8 mouse cellular contexts compared by ENCODE assay signal in genomic region chr6:58831232-58832009, GRCm38 (mm10). TPM values are rescaled to one million over a fixed set of nuclear protein-coding genes. Genes with fewer than 3 reads are reported as not detected.
DNase-seq lines count a peak whose midpoint lies in the region; ATAC-seq and TF ChIP-seq lines count a peak whose summit lies in the region.

Gene Herc3, plus strand, starts transcription at chr6:58831465.

- no peak; the same call in none of the 2 replicates for TF ChIP-seq POLR2A in olfactory bulb, adult 2 months (IDR thresholded peaks at IDR 0.05; ENCODE audit: insufficient read depth, low read depth, low read length)

- no peaks in the 10 kb centered on the region for H3K36me3 ChIP-seq in forebrain, embryonic 13.5 days (ENCODE audit: poor library complexity, severe bottlenecking)
- no peaks in the 10 kb centered on the region for H3K36me3 ChIP-seq in heart, postnatal 0 days (replicated peaks; ENCODE audit: control insufficient read depth, insufficient read depth, low read length)
- H3K36me3 ChIP-seq in lung, embryonic 14.5 days (ENCODE audit: insufficient read depth): no peaks in the 10 kb centered on the region

- TF ChIP-seq CTCF in heart, postnatal 0 days (IDR thresholded peaks at IDR 0.05; ENCODE audit: low read depth): no peak
- TF ChIP-seq CTCF in lung, embryonic 14.5 days (IDR thresholded peaks at IDR 0.05; ENCODE audit: low read depth): no peak
- TF ChIP-seq CTCF in olfactory bulb, adult 2 months (IDR thresholded peaks at IDR 0.05; ENCODE audit: insufficient read depth, low read depth, low read length): no peak

- no peak for TF ChIP-seq EP300 in heart, postnatal 0 days (IDR thresholded peaks at IDR 0.05; ENCODE audit: low read depth)

- H3K27me3 ChIP-seq in forebrain, embryonic 13.5 days: no peaks in the 10 kb centered on the region
- H3K27me3 ChIP-seq in heart, postnatal 0 days (ENCODE audit: control insufficient read depth, insufficient read depth, low read length): no peaks in the 10 kb centered on the region
- H3K27me3 ChIP-seq in lung, embryonic 14.5 days (ENCODE audit: insufficient read depth, low read length): no peaks in the 10 kb centered on the region

- peak within 1 kb of the TSS; percentile 80 for H3K27ac ChIP-seq in forebrain, embryonic 13.5 days
- peak within 1 kb of the TSS; percentile 93 for H3K27ac ChIP-seq in heart, postnatal 0 days (ENCODE audit: low read depth)
- peak within 1 kb of the TSS; percentile 86 for H3K27ac ChIP-seq in lung, embryonic 14.5 days (ENCODE audit: low read depth)
- peak within 1 kb of the TSS; percentile 24; the same call in 1 of the 2 replicates for H3K27ac ChIP-seq in olfactory bulb, adult 2 months (ENCODE audit: insufficient read depth, low read depth, low read length)

- under 1% methylated on average over 49 of the region's 83 CpGs for WGBS in forebrain, embryonic 13.5 days
- WGBS in heart, postnatal 0 days: 1% methylated on average over 72 of the region's 83 CpGs
- WGBS in lung, embryonic 14.5 days: 1% methylated on average over 81 of the region's 83 CpGs
- 1% methylated on average over 81 of the region's 83 CpGs for WGBS in olfactory bulb, adult 2 months

- H3K9ac ChIP-seq in forebrain, embryonic 13.5 days: peak within 1 kb of the TSS; percentile 82
- H3K9ac ChIP-seq in heart, postnatal 0 days (replicated peaks; ENCODE audit: low read depth, low read length): peak within 1 kb of the TSS; percentile 71
- peak within 1 kb of the TSS; percentile 70 for H3K9ac ChIP-seq in lung, embryonic 14.5 days

- peak within 1 kb of the TSS; percentile 82 for H3K4me3 ChIP-seq in forebrain, embryonic 13.5 days
- peak within 1 kb of the TSS; percentile 95 for H3K4me3 ChIP-seq in heart, postnatal 0 days (ENCODE audit: low read depth, low read length)
- peak within 1 kb of the TSS; percentile 73 for H3K4me3 ChIP-seq in lung, embryonic 14.5 days (ENCODE audit: low read depth, low read length)
- peak within 1 kb of the TSS; percentile 90 for H3K4me3 ChIP-seq in olfactory bulb, adult 2 months (ENCODE audit: insufficient read depth, low read depth, low read length)

- H3K4me1 ChIP-seq in forebrain, embryonic 13.5 days: peaks cover 15% of the 10 kb centered on the region; the same call in 1 of the 2 replicates
- H3K4me1 ChIP-seq in heart, postnatal 0 days (ENCODE audit: control insufficient read depth, insufficient read depth): no peaks in the 10 kb centered on the region
- H3K4me1 ChIP-seq in lung, embryonic 14.5 days (ENCODE audit: insufficient read depth): no peaks in the 10 kb centered on the region
- H3K4me1 ChIP-seq in olfactory bulb, adult 2 months (ENCODE audit: control insufficient read depth, insufficient read depth, low read length): peaks cover 4% of the 10 kb centered on the region; the same call in 1 of the 2 replicates

- H3K4me2 ChIP-seq in forebrain, embryonic 13.5 days: peak within 1 kb of the TSS; percentile 86
- H3K4me2 ChIP-seq in heart, postnatal 0 days (ENCODE audit: low read depth, low read length): peak within 1 kb of the TSS; percentile 97
- peak within 1 kb of the TSS; percentile 76 for H3K4me2 ChIP-seq in lung, embryonic 14.5 days

- ATAC-seq in forebrain, embryonic 13.5 days: peak; percentile 92
- ATAC-seq in heart, postnatal 0 days (ENCODE audit: insufficient read depth, low read depth): peak; percentile 88
- ATAC-seq in lung, embryonic 14.5 days (ENCODE audit: insufficient read depth): peak; percentile 91

- H3K9me3 ChIP-seq in forebrain, embryonic 13.5 days (replicated peaks): no peaks in the 10 kb centered on the region
- H3K9me3 ChIP-seq in heart, postnatal 0 days (replicated peaks; ENCODE audit: control insufficient read depth, low read length): no peaks in the 10 kb centered on the region
- no peaks in the 10 kb centered on the region for H3K9me3 ChIP-seq in lung, embryonic 14.5 days (ENCODE audit: low read depth, low read length)

- peak; percentile 69 for DNase-seq in ES-CJ7 (ENCODE audit: low read depth, low spot score)
- DNase-seq in c-Kit-positive CD71-positive TER-119-positive erythroid progenitor cells, embryonic 14.5 days (ENCODE audit: low spot score): peak; percentile 63
- peak; percentile 59 for DNase-seq in heart, postnatal 0 days (ENCODE audit: low spot score)
- DNase-seq in kidney, postnatal 4 days: peak; percentile 88 to 93
- peak; percentile 77 for DNase-seq in lung, embryonic 14.5 days
- DNase-seq in thymus, postnatal 0 days (ENCODE audit: low spot score): peak; percentile 75

RNA-seq across cellular contexts. Expression of gene Herc3, which starts in this region (rescaled TPM):
- polyA plus RNA-seq in forebrain, embryonic 13.5 days (2015; fragmentation: Nextera tagmentation; extraction: Ambion mirVana): 14.6 and 15.0 TPM in 2 replicates
- total RNA-seq in heart, postnatal 0 days (2014; rRNA removed; ENCODE audit: low replicate concordance): 120 and 130 TPM in 2 replicates
- 35.2 and 44.4 TPM in 2 replicates for polyA plus RNA-seq in heart, postnatal 0 days (2015; fragmentation: Nextera tagmentation; extraction: Ambion mirVana)
- 9.7 and 11.6 TPM in 2 replicates for polyA plus RNA-seq in lung, embryonic 14.5 days (2014; fragmentation: Nextera tagmentation; extraction: Ambion mirVana)
- polyA plus RNA-seq in olfactory bulb, adult 2 months (2012; ENCODE audit: insufficient read depth, insufficient read length, low replicate concordance, missing spikeins): not detected in 2 replicates
- polyA plus RNA-seq in thymus, postnatal 0 days (2015; fragmentation: Nextera tagmentation; extraction: Ambion mirVana): 13.6 and 16.2 TPM in 2 replicates

Comparison
In these comparisons a context has a peak if more than half of its experiments do, and no peak if none do; other contexts are left out.
1. Peak in every context shown above with its lines: DNase-seq, ATAC-seq, H3K4me3 ChIP-seq and H3K27ac ChIP-seq.
2. H3K27ac ChIP-seq: peak in every context shown above with its lines; median percentile 93 in heart, postnatal 0 days; 86 in lung, embryonic 14.5 days; 80 in forebrain, embryonic 13.5 days; 24 in olfactory bulb, adult 2 months.